Mouse (Mus musculus): ENCODE measurements around the gene Zfp462.
"Not testable (repeated sequence)": the region's sequence is repeated elsewhere in the genome, so short reads cannot be mapped to it uniquely, and the experiment has no call there.

Zfp462 gene

DNA sequence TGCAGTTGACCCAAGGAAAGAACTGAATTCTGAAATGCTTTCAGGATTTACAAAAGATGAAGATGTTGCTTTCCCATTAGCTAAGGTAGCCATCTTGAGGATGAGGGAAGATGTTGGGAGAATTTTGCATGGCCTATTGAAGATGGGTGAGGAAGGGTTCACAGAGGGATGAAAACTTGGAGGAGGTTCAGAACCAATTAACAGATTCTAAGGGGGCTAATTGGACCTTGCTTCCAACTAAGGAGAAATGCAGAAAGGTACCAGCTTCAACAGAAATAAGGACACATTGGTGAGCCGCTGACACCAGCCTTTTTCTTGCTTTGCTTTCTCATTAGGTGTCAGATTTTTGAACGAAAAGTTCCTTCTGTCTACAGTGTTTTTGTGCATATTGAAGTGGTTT is 6.0 kb downstream of the Zfp462 start:
- in situ Hi-C loops (cut with MboI, MseI): no loop called here

DNA sequence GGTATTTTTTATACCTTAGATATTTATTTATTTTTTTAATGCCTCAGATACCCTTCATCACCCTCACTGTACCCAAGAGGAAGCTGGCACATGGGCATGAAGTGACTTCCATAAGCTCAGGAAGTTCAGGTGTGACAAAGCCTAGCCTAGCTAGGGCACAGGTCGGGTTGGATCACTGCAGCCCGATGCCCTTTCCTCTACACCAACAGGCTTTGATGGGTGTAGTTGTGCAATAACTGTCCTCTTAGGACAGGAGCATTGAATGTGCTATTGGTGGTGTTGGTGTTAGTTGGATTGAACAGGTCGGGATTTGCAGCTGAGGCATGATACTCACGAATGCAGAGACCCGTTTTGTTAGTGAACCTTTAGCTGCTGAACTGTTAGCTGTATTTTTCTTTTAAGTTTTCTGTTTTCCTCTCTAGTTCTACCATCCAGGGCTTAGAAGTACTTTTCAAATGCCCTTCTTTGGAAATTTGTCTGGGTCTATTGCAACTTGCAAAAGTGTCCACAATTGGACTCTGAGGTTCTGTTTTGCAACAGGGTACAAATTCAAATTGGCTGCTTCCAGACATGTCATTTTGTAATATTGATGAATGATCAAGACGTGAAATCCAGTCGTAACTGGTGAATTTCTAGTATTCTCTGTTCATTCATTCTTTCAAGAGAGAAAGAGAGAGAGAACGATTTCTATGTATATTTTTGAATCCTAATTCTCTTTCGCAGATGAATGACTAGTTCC is 9.0 kb downstream of the Zfp462 start:
- in situ Hi-C loops (cut with MboI, MseI): no loop called here

DNA sequence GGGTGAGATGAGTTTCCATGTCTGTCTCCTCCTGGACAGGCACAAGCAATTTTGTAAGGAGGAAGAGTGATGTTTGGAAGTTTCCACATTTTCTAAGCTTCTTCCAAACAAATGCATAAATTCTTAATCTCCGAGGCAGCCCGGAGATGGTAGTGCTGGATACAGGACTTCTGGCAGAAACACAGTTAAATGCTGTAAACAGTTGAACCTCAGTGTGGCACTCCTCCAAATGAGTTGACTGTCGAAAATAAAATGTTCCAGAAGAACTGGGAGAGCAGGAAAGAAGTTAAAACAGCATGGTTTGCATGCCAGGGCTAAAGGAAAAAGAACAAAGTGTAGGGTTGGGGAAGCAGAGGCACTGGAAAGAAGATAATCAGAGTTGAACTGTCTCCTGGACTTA is 9.6 kb downstream of the Zfp462 start:
- in situ Hi-C loops (cut with MboI, MseI): no loop called here

- in situ Hi-C loops (cut with MboI, MseI): no loop called here
Observed at GRCm38 (mm10) chr4:54960776-54961175, 15.9 kb downstream of the Zfp462 start.

DNA sequence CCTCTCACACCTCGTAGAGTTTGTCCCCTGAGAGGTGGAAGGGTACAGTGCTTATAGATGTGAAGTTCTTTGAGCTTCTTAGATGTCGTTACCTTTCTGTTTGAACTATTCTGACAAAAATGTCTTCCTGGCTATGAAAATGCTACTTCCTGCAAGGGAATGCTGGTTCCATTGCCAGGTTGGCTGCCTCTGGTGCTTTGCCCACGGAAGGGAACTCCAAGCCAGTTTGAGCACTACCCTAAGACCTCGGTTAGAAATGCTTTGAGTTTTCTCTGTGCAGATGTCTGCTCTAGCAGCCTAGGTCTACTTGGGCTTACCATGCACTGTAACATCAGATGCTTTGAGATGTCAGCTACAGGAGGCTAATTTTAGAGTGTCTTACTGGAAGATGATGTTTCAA is 17.3 kb downstream of the Zfp462 start:
- in situ Hi-C loops (cut with MboI, MseI): no loop called here

GRCm38 (mm10) chr4:54963551-54963950 is 18.7 kb downstream of the Zfp462 start:
- in situ Hi-C loops (cut with MboI, MseI): no loop called here

GRCm38 (mm10) chr4:54965169-54965695 is 20.4 kb downstream of the Zfp462 start:
- in situ Hi-C loops (cut with MboI, MseI): no loop called here

GRCm38 (mm10) chr4:54966161-54966806 is 21.4 kb downstream of the Zfp462 start:
- in situ Hi-C loops (cut with MboI, MseI): no loop called here

GRCm38 (mm10) chr4:54967166-54967565 is 22.3 kb downstream of the Zfp462 start:
- in situ Hi-C loops (cut with MboI, MseI): no loop called here

DNA sequence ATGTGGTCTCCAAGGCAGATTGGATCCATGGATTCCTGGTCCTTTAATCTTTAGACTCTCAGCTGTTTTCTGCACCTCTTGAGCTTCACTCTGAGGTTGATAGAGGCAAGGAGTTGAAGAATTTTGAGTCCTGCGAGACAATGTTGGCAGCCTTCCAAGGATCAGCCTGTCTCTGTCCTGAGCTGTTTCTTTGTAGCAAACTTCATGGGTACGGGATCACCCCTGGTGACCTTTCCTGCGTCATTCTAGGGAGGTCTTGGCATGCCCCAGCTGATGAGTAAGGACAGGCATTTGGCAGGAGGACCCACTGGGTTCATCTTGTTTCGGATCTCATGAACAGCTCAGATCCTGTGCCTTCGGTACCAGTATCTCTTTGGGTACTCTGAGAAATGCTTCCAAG is 22.9 kb downstream of the Zfp462 start:
- in situ Hi-C loops (cut with MboI, MseI): no loop called here

DNA sequence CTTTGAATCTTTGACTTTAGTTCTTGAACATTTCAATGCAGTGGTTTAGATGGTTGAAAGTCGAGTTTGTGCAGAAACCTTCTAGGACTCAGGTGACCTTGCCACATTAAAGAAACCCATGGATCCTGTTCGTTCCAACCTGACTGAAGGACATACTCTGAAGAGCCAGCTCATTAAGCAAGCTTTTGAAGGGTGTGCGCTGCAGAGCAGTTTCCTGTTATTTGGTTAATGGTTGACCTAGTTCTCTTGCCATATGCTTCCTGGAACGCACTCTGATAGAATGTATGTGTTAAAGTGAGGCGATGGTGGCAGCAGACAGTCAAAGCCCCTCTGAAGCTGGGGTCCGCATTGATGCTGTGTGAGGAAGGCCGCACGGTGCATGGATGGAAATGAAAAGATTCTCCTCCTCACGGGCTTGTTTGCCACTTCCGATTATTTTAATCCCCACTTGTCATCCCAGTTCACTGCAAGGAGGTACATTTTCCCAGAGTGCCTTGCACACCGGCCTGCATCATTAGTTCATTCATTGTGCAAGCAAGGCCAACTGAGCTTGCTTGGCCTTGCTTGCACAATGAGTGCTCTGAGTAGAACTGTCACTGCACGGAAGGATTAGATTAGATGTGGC is 24.9 kb downstream of the Zfp462 start:
- in situ Hi-C loops (cut with MboI, MseI): no loop called here

GRCm38 (mm10) chr4:54971386-54971785 is 26.5 kb downstream of the Zfp462 start:
- in situ Hi-C loops (cut with MboI, MseI): no loop called here

DNA sequence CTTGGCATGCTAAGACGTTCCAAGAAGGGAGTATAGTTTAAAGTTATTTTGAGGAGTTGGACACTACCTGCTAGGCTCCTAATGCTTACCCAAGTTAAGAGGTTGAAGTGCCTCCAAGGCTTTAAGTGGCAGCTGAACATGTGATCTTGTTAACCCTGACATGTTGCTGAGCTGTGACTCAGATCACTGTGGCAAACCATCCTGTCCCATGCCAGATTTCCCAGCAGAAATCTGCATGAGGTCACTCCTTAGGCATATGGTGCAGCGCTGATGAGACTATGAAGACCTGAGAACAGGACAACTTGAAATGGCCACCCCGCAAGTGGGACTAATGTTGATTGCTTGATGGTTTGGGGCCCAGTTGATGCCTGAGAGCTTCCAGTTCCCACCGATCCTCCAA is 27.2 kb downstream of the Zfp462 start:
- in situ Hi-C loops (cut with MboI, MseI): no loop called here

- in situ Hi-C loops (cut with MboI, MseI): no loop called here
Observed at GRCm38 (mm10) chr4:54972827-54973560, 28.1 kb downstream of the Zfp462 start.

GRCm38 (mm10) chr4:54979771-54980472 is 35.1 kb downstream of the Zfp462 start:
- in situ Hi-C loops (cut with MboI, MseI): no loop called here

DNA sequence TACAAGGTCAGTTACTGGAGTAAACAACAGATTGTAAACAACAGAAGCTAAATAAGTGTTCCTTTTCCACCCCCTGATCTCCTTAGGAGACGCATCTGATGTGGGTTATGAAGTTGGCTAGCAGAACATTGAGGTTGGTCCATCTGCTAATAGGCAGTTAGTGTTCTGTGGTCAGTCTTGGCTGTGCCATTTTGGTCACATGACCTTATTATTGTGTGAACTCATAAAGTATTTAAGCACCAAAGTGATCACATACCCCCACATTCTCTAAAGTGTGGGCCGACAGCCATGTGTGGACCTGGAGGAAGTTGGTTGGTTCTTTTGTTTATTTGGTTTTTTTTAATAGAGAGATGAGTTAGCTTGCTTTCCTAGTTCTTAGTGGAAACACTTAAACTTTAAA is 39.7 kb downstream of the Zfp462 start:
- in situ Hi-C loops (cut with MboI, MseI): no loop called here

- in situ Hi-C loops (cut with MboI, MseI): no loop called here
Observed at GRCm38 (mm10) chr4:54986671-54987070, 41.8 kb downstream of the Zfp462 start.

GRCm38 (mm10) chr4:54987256-54987655 is 42.4 kb downstream of the Zfp462 start:
- in situ Hi-C loops (cut with MboI, MseI): no loop called here

GRCm38 (mm10) chr4:54987926-54988325 is 43.1 kb downstream of the Zfp462 start:
- in situ Hi-C loops (cut with MboI, MseI): no loop called here

GRCm38 (mm10) chr4:54991973-54992372 is 47.1 kb downstream of the Zfp462 start:
- in situ Hi-C loops (cut with MboI, MseI): no loop called here

- in situ Hi-C loops (cut with MboI, MseI): not testable (repeated sequence)
Observed at GRCm38 (mm10) chr4:54993001-54993400, 48.2 kb downstream of the Zfp462 start.
